Mouse (Mus musculus) urinary bladder, postnatal 4 days (tissue): ENCODE measurements around the gene Cxcr2.

Source experiments
- DNase-seq, 2 experiments: peaks; one replicate each; pipeline ENCODE4 v3.0.0; 2021 to 2022; ENCODE audit warnings: low spot score in 2 of 2

Cxcr2 gene

GRCm38 (mm10) chr1:74153461-74154184 lies at the start of gene Cxcr2:
Gene Cxcr2, plus strand, starts transcription at chr1:74153989.
- no peak for DNase-seq

GRCm38 (mm10) chr1:74105660-74106059 lies 48.1 kb upstream of the Cxcr2 start:
- DNase-seq = no peak

GRCm38 (mm10) chr1:74106214-74106613 lies 47.6 kb upstream of the Cxcr2 start:
- DNase-seq = no peak

GRCm38 (mm10) chr1:74107931-74108618 lies 45.7 kb upstream of the Cxcr2 start:
- no peak for DNase-seq

GRCm38 (mm10) chr1:74109670-74110069 lies 44.1 kb upstream of the Cxcr2 start:
- no peak for DNase-seq

GRCm38 (mm10) chr1:74110932-74111695 lies 42.7 kb upstream of the Cxcr2 start:
- DNase-seq = no peak

- DNase-seq = no peak
Measured at GRCm38 (mm10) chr1:74111696-74112030, 42.1 kb upstream of the Cxcr2 start.

GRCm38 (mm10) chr1:74113071-74113470 lies 40.7 kb upstream of the Cxcr2 start:
- DNase-seq = no peak

- no peak for DNase-seq
Measured at GRCm38 (mm10) chr1:74117876-74118275, 35.9 kb upstream of the Cxcr2 start.

GRCm38 (mm10) chr1:74119115-74119514 lies 34.7 kb upstream of the Cxcr2 start:
- DNase-seq = no peak

GRCm38 (mm10) chr1:74121138-74121537 lies 32.7 kb upstream of the Cxcr2 start:
- no peak for DNase-seq

GRCm38 (mm10) chr1:74121821-74122576 lies 31.8 kb upstream of the Cxcr2 start:
- DNase-seq = peak; percentile 66 to 74

- DNase-seq = no peak
Measured at GRCm38 (mm10) chr1:74123215-74123614, 30.6 kb upstream of the Cxcr2 start.

GRCm38 (mm10) chr1:74124021-74124981 lies 29.5 kb upstream of the Cxcr2 start, which contains the start of gene Tns1:
Gene Tns1, minus strand, starts transcription at chr1:74124449.
- peak; percentile 48 to 67 for DNase-seq

GRCm38 (mm10) chr1:74124991-74125552 lies 28.7 kb upstream of the Cxcr2 start, which contains the start of gene Rufy4:
Gene Rufy4, plus strand, starts transcription at chr1:74125541.
- peak; percentile 61 to 66 for DNase-seq

- no peak for DNase-seq
Measured at GRCm38 (mm10) chr1:74130883-74131659, 22.7 kb upstream of the Cxcr2 start.

- DNase-seq = no peak
Measured at GRCm38 (mm10) chr1:74132011-74132410, 21.8 kb upstream of the Cxcr2 start.

GRCm38 (mm10) chr1:74133954-74134353 lies 19.8 kb upstream of the Cxcr2 start:
- DNase-seq = no peak

- DNase-seq = no peak
Measured at GRCm38 (mm10) chr1:74135326-74135950, 18.4 kb upstream of the Cxcr2 start.
